Mouse (Mus musculus): ENCODE data around the gene Foxd4. TPM values are rescaled to one million over a fixed set of nuclear protein-coding genes. Genes with fewer than 3 reads are reported as not detected.

Foxd4 gene
- not detected in 2 replicates for polyA plus RNA-seq (2012; rRNA removed; ENCODE audit: low replicate concordance)

DNA sequence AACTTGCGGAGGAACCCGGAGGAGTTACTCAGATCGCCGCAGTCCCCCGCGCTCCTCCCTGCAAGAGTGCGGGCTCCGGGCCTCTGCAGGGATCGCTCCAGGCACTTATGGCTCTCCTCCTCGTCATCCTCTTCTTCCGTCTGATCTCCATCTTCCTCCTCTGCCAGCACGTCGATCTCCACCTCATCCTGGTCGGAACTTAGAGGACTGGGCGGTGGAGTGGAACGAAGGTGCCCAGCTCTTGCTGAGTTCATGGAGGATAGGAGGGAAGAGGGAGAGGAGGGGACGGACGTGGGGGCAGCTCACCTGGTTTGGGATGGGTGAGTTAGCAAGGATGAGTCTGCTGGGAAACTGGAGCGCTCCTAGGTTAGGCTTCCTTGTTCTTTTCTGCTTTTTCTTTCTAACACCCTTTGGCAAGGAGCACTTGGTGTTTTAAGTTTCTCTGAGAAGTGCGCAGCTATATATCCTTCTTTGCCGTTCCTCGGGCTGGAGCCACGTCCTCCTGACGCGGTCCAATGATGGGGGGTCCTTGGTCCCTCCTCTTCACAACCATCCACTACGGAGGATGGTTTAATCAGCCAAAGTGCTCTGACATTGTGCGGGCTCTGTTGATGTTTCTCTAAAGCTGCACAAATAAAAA lies at the start of gene Foxd4:
TSS of gene Foxd4 (minus strand) at position 617 of the 640 bp plus-strand sequence.

DNA sequence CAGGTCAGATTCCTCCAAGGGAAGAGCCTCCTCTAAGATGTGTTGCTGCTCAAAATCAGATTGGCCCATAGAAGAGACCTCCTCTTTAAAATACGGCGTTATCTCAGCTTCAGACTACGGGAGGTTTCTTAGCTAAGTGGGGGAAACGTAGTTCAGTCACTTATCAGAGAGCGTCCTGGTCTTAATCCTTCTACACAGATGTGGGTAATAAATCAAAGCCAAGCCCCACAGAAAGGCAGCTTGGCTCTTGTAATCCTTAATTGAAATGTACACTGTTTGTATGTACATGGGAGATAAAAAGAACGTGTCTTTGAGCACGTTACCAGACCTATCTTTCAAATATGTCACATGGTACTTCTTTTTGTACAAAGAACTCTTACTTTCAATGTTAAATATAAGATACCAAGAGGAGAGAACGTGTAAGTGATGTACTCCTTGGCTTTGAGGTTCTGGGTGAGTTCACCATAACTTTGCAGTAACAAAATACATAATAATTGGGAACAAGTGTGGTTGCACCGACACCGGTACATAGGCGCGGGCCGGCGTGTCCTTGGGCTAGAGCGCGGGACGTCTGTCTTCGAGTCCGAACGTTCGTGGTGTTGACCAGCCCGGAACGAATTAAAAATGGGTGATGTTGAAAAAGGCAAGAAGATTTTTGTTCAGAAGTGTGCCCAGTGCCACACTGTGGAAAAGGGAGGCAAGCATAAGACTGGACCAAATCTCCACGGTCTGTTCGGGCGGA lies 25.7 kb downstream of the Foxd4 start, which contains the start of gene Gm10053:
TSS of gene Gm10053 (plus strand) at position 558 of the 742 bp plus-strand sequence.

DNA sequence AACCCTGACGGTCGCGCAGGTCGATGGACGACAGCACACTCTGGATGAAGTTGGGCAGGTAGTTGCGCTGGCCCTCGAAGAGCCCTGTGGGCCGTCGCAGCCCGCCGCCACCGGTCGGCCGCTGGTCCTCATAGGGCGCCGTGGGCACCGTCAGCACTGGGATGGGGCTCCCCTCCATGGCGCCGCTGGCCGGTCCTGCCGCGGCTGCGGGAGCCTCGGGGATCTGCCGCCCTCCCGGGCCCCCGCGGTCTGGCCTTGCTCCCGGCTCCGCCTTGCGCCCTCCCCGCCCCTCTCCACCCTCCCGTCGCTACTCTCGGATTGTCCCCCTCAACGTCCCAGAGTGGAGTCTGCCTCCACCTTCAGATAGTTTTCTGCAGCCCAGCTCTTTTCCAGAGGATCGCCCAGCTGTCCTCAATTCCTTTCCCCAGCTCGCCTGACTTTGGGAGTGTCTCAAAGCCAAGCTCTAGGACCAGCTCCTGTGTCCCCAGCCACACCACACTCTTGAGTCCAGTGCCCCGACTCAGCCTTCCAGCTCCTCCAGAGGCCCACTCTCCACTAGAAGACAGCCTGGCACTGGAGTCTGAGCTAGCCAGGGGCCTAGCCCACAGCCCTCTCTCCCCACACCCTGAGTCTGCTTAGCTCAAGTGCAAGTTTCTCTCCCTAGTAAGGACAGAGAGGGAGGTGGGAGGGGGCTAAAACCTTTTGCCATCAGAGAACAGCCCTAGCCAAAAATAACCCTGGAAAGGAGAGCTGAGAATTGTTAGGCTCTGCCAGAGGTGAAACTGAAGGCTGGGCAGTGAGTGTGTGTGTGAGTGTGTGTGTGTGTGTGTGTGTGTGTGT lies 39.2 kb downstream of the Foxd4 start, which contains the start of gene Pgm5:
TSS of gene Pgm5 (minus strand) at position 244 of the 840 bp plus-strand sequence.

Other genes starting within 250 kb of the Foxd4 start
- gene Tmem252, start 227.2 kb downstream of the Foxd4 start, polyA plus RNA-seq (2012; rRNA removed; ENCODE audit: low replicate concordance) = 3.4 and 8.3 TPM in 2 replicates
- gene Pgm5, start 39.3 kb downstream of the Foxd4 start, polyA plus RNA-seq (2012; rRNA removed; ENCODE audit: low replicate concordance) = 10.3 and 12.3 TPM in 2 replicates
- gene Gm10053, start 25.5 kb downstream of the Foxd4 start, polyA plus RNA-seq (2012; rRNA removed; ENCODE audit: low replicate concordance) = 2.6 and 5.9 TPM in 2 replicates
- gene Cbwd1, start 60.4 kb upstream of the Foxd4 start, polyA plus RNA-seq (2012; rRNA removed; ENCODE audit: low replicate concordance) = 0.05 and 0.65 TPM in 2 replicates
- 9.1 and 13.0 TPM in 2 replicates for gene Dock8, start 98.3 kb upstream of the Foxd4 start, polyA plus RNA-seq (2012; rRNA removed; ENCODE audit: low replicate concordance)

Data from duodenum, adult 2 months (tissue).